In genomic region chr11:52568794-52569193, GRCm38 (mm10) we compare ENCODE assay signal across 26 mouse cellular contexts.
DNase-seq lines count a peak whose midpoint lies in the region; ATAC-seq and TF ChIP-seq lines count a peak whose summit lies in the region.
"Had no signal": no experiment of that assay in that cellular context is flagged by ENCODE, and none has a peak within 500 bp of the region (broad histone marks: within the 10 kb centered on the region; RNA-seq: fewer than 3 reads in every experiment).

No protein-coding gene starts in this region.

- TF ChIP-seq EP300 in CH12.LX (IDR thresholded peaks at IDR 0.05; ENCODE audit: low read length): no peak

- TF ChIP-seq POLR2A in CH12.LX (IDR thresholded peaks at IDR 0.05; ENCODE audit: low read depth, low read length): no peak

- ATAC-seq in forebrain, embryonic 14.5 days: no peak
- ATAC-seq in forebrain, embryonic 13.5 days: no peak
- ATAC-seq in midbrain, embryonic 14.5 days (ENCODE audit: low FRiP score, low TSS enrichment): no peak
- no peak for ATAC-seq in kidney, embryonic 15.5 days (replicated peaks; ENCODE audit: low FRiP score)
- ATAC-seq: activated CD4-positive, CD25-positive, alpha-beta regulatory T cell, adult 4 months; CD4-positive, CD25-positive, alpha-beta regulatory T cell, adult 4 months; hindbrain, postnatal 0 days; Patski had no signal

- H3K4me2 ChIP-seq in forebrain, embryonic 14.5 days (ENCODE audit: low read length): no peak overlapping the region
- H3K4me2 ChIP-seq in forebrain, embryonic 13.5 days: no peak overlapping the region
- H3K4me2 ChIP-seq in midbrain, embryonic 14.5 days (ENCODE audit: low read length): no peak overlapping the region
- no peak overlapping the region for H3K4me2 ChIP-seq in CH12.LX (ENCODE audit: insufficient read depth, low read depth, poor library complexity, severe bottlenecking)
- H3K4me2 ChIP-seq in kidney, embryonic 15.5 days: no peak overlapping the region
- H3K4me2 ChIP-seq: embryonic facial prominence, embryonic 12.5 days; heart, embryonic 11.5 days; heart, embryonic 15.5 days; hindbrain, embryonic 13.5 days had no signal

- H3K36me3 ChIP-seq in forebrain, embryonic 14.5 days (ENCODE audit: control insufficient read depth, insufficient read depth, low read length): no peaks in the 10 kb centered on the region
- H3K36me3 ChIP-seq in forebrain, embryonic 13.5 days (ENCODE audit: poor library complexity, severe bottlenecking): no peaks in the 10 kb centered on the region
- no peaks in the 10 kb centered on the region for H3K36me3 ChIP-seq in midbrain, embryonic 14.5 days (ENCODE audit: control insufficient read depth, insufficient read depth, low read length)
- no peaks in the 10 kb centered on the region for H3K36me3 ChIP-seq in midbrain, embryonic 10.5 days
- H3K36me3 ChIP-seq in CH12.LX (replicated peaks in 1 of 2; ENCODE audit: control insufficient read depth in 1 of 2, insufficient read depth in 1 of 2, low read length in 1 of 2): no peaks in the 10 kb centered on the region
- H3K36me3 ChIP-seq in embryonic facial prominence, embryonic 10.5 days (replicated peaks): no peaks in the 10 kb centered on the region
- H3K36me3 ChIP-seq in kidney, embryonic 15.5 days: no peaks in the 10 kb centered on the region
- H3K36me3 ChIP-seq: embryonic facial prominence, embryonic 12.5 days; heart, embryonic 15.5 days; hindbrain, embryonic 13.5 days had no signal

- H3K27ac ChIP-seq in forebrain, embryonic 14.5 days (ENCODE audit: low read depth, low read length): no peak overlapping the region
- H3K27ac ChIP-seq in forebrain, embryonic 13.5 days: no peak overlapping the region
- H3K27ac ChIP-seq in midbrain, embryonic 14.5 days (replicated peaks; ENCODE audit: low read depth, low read length): no peak overlapping the region
- H3K27ac ChIP-seq in midbrain, embryonic 10.5 days (replicated peaks): no peak overlapping the region
- no peak overlapping the region for H3K27ac ChIP-seq in CH12.LX (ENCODE audit: insufficient read depth, low read depth)
- H3K27ac ChIP-seq in embryonic facial prominence, embryonic 10.5 days (replicated peaks): peak overlapping the region; percentile 48
- no peak overlapping the region for H3K27ac ChIP-seq in kidney, embryonic 15.5 days
- H3K27ac ChIP-seq: embryonic facial prominence, embryonic 12.5 days; heart, embryonic 15.5 days; hindbrain, postnatal 0 days had no signal

- H3K4me1 ChIP-seq in forebrain, embryonic 14.5 days (ENCODE audit: control insufficient read depth, insufficient read depth, low read length): no peaks in the 10 kb centered on the region
- 0 out of 2 replicates have a peak, but pooled peaks cover 3% of the 10 kb centered on the region for H3K4me1 ChIP-seq in forebrain, embryonic 13.5 days
- H3K4me1 ChIP-seq in midbrain, embryonic 14.5 days (ENCODE audit: control insufficient read depth, insufficient read depth, low read length): peaks cover 15% of the 10 kb centered on the region; the same call in 1 of the 2 replicates
- H3K4me1 ChIP-seq in midbrain, embryonic 10.5 days: peaks cover 42% of the 10 kb centered on the region
- H3K4me1 ChIP-seq in CH12.LX (ENCODE audit: control insufficient read depth in 1 of 2, insufficient read depth in 2 of 2): peaks cover 0 to 3% of the 10 kb centered on the region in 2 experiments; a peak in 1 of 4 replicates
- peaks cover 67% of the 10 kb centered on the region for H3K4me1 ChIP-seq in embryonic facial prominence, embryonic 10.5 days
- peaks cover 12% of the 10 kb centered on the region for H3K4me1 ChIP-seq in kidney, embryonic 15.5 days

- dilution Hi-C loops in CH12.LX (cut with MboI; ENCODE audit: extremely low pct_ligation_motif_present, extremely low pct_unique_long_range_greater_than_20kb, low sequenced_read_pairs): no loop called here

- no peaks in the 10 kb centered on the region for H3K79me2 ChIP-seq in CH12.LX (replicated peaks; ENCODE audit: control insufficient read depth, extremely low read depth, insufficient read depth, poor library complexity, severe bottlenecking)

- H3K4me3 ChIP-seq in forebrain, embryonic 14.5 days (ENCODE audit: low read depth, low read length): no peak overlapping the region
- no peak overlapping the region for H3K4me3 ChIP-seq in forebrain, embryonic 13.5 days
- no peak overlapping the region for H3K4me3 ChIP-seq in midbrain, embryonic 14.5 days (replicated peaks; ENCODE audit: low read depth, low read length)
- H3K4me3 ChIP-seq in midbrain, embryonic 10.5 days: no peak overlapping the region
- H3K4me3 ChIP-seq in CH12.LX (replicated peaks in 1 of 3; ENCODE audit: low read depth in 2 of 3, low read length in 2 of 3, poor library complexity in 1 of 3): no peak overlapping the region
- no peak overlapping the region for H3K4me3 ChIP-seq in embryonic facial prominence, embryonic 10.5 days
- no peak overlapping the region for H3K4me3 ChIP-seq in kidney, embryonic 15.5 days (replicated peaks)
- H3K4me3 ChIP-seq: embryonic facial prominence, embryonic 12.5 days; heart, embryonic 15.5 days; hindbrain, embryonic 13.5 days had no signal

- DNase-seq in forebrain, embryonic 14.5 days (ENCODE audit: low spot score): peak; percentile 19
- DNase-seq in midbrain, embryonic 14.5 days: peak; percentile 27
- no peak for DNase-seq in midbrain, embryonic 10.5 days (ENCODE audit: low spot score)
- DNase-seq in CH12.LX (ENCODE audit: extremely low read depth): no peak
- no peak for DNase-seq in embryonic facial prominence, embryonic 10.5 days (ENCODE audit: low spot score)
- DNase-seq: adrenal gland, adult 2 months; adrenal gland, postnatal 25 days; B cell, adult 2 months; cerebellum, adult 11 months; cerebellum, adult 8-10 months; cerebellum, postnatal 14 days; embryo, embryonic 11 days; gastrocnemius, postnatal 36 days; heart, adult 11 months; heart, postnatal 14 days had no signal

- no peak for TF ChIP-seq RAD21 in CH12.LX (IDR thresholded peaks at IDR 0.05; ENCODE audit: low read depth, low read length)

- no peak overlapping the region for H3K9ac ChIP-seq in forebrain, embryonic 14.5 days (ENCODE audit: low read length)
- H3K9ac ChIP-seq in forebrain, embryonic 13.5 days: no peak overlapping the region
- no peak overlapping the region for H3K9ac ChIP-seq in midbrain, embryonic 14.5 days (replicated peaks; ENCODE audit: low read length)
- no peak overlapping the region for H3K9ac ChIP-seq in CH12.LX (ENCODE audit: insufficient read depth, low read depth)
- no peak overlapping the region for H3K9ac ChIP-seq in kidney, embryonic 15.5 days
- H3K9ac ChIP-seq: embryonic facial prominence, embryonic 12.5 days; forebrain, postnatal 0 days; heart, embryonic 15.5 days; hindbrain, embryonic 13.5 days had no signal

- in situ Hi-C loops in CH12.LX (cut with MboI; ENCODE audit: low pct_ligation_motif_present, low pct_unique_long_range_greater_than_20kb, low sequenced_read_pairs): no loop called here

- 56% methylated on average over 1 of the region's 1 CpGs for WGBS in forebrain, embryonic 14.5 days
- WGBS in forebrain, embryonic 13.5 days: 50% methylated on average over 1 of the region's 1 CpGs
- WGBS in midbrain, embryonic 14.5 days: 53% methylated on average over 1 of the region's 1 CpGs
- 67% methylated on average over 1 of the region's 1 CpGs for WGBS in midbrain, embryonic 10.5 days
- 64% methylated on average over 1 of the region's 1 CpGs for WGBS in embryonic facial prominence, embryonic 10.5 days
- 79% methylated on average over 1 of the region's 1 CpGs for WGBS in kidney, embryonic 15.5 days

- TF ChIP-seq CTCF in CH12.LX (conservative IDR thresholded peaks at IDR 0.05 in 1 of 2, IDR thresholded peaks at IDR 0.05 in 1 of 2; ENCODE audit: low read depth in 2 of 2, low read length in 2 of 2): no peak

- H3K27me3 ChIP-seq in forebrain, embryonic 14.5 days (replicated peaks; ENCODE audit: control insufficient read depth, insufficient read depth, low read length): no peaks in the 10 kb centered on the region
- H3K27me3 ChIP-seq in forebrain, embryonic 13.5 days: no peaks in the 10 kb centered on the region
- H3K27me3 ChIP-seq in midbrain, embryonic 14.5 days (ENCODE audit: control insufficient read depth, insufficient read depth, low read length): no peaks in the 10 kb centered on the region
- H3K27me3 ChIP-seq in midbrain, embryonic 10.5 days (ENCODE audit: low read depth, poor library complexity, severe bottlenecking): peaks cover 5% of the 10 kb centered on the region; the same call in 1 of the 2 replicates
- peaks cover 75% of the 10 kb centered on the region for H3K27me3 ChIP-seq in CH12.LX (replicated peaks)
- H3K27me3 ChIP-seq in embryonic facial prominence, embryonic 10.5 days (replicated peaks; ENCODE audit: low read depth, poor library complexity, severe bottlenecking): 0 out of 2 replicates have a peak, but pooled peaks cover under 1% of the 10 kb centered on the region
- H3K27me3 ChIP-seq in kidney, embryonic 15.5 days: no peaks in the 10 kb centered on the region
- H3K27me3 ChIP-seq: embryonic facial prominence, embryonic 12.5 days; heart, embryonic 15.5 days had no signal

- H3K9me3 ChIP-seq in forebrain, embryonic 14.5 days (replicated peaks; ENCODE audit: control insufficient read depth, low read length): no peaks in the 10 kb centered on the region
- H3K9me3 ChIP-seq in forebrain, embryonic 13.5 days (replicated peaks): no peaks in the 10 kb centered on the region
- H3K9me3 ChIP-seq in midbrain, embryonic 14.5 days (ENCODE audit: control insufficient read depth, low read length): no peaks in the 10 kb centered on the region
- no peaks in the 10 kb centered on the region for H3K9me3 ChIP-seq in midbrain, embryonic 10.5 days (replicated peaks)
- no peaks in the 10 kb centered on the region for H3K9me3 ChIP-seq in CH12.LX (replicated peaks; ENCODE audit: low read length)
- H3K9me3 ChIP-seq in embryonic facial prominence, embryonic 10.5 days: no peaks in the 10 kb centered on the region
- no peaks in the 10 kb centered on the region for H3K9me3 ChIP-seq in kidney, embryonic 15.5 days (replicated peaks)
- H3K9me3 ChIP-seq: embryonic facial prominence, embryonic 12.5 days; heart, embryonic 15.5 days; hindbrain, embryonic 13.5 days had no signal

TF ChIP-seq in CH12.LX, 34 proteins besides CTCF, POLR2A, EP300 and RAD21:
- TF ChIP-seq HCFC1 (IDR thresholded peaks at IDR 0.05; ENCODE audit: low read depth, low read length): peak; percentile 86
- no peak for TF ChIP-seq MXI1 (IDR thresholded peaks at IDR 0.05; ENCODE audit: low read depth, low read length)
- no peak for TF ChIP-seq CHD2 (IDR thresholded peaks at IDR 0.05; ENCODE audit: low read length)

Comparison
In these comparisons a context has a peak if more than half of its experiments do, and no peak if none do; other contexts are left out.
1. DNase-seq: peak in forebrain, embryonic 14.5 days (single experiment) and midbrain, embryonic 14.5 days (single experiment); none in midbrain, embryonic 10.5 days (single experiment), CH12.LX (single experiment) and embryonic facial prominence, embryonic 10.5 days (single experiment).